Mouse (Mus musculus) telencephalon, adult 2 months (tissue): ENCODE measurements around the gene Hoxc10.

Source experiments
- DNase-seq: peaks from one replicate; pipeline ENCODE4 v3.0.0-alpha.2; 2011; ENCODE audit warnings: low read depth, low spot score

Hoxc10 gene

GRCm38 (mm10) chr15:102943468-102943813 lies 23.2 kb upstream of the Hoxc10 start:
- DNase-seq, result no peak

GRCm38 (mm10) chr15:102945185-102946077 lies 21.2 kb upstream of the Hoxc10 start:
- DNase-seq, result no peak

- DNase-seq, result no peak
Observed at GRCm38 (mm10) chr15:102947276-102947675, 19.3 kb upstream of the Hoxc10 start.

GRCm38 (mm10) chr15:102948842-102949241 lies 17.8 kb upstream of the Hoxc10 start:
- no peak for DNase-seq

GRCm38 (mm10) chr15:102949696-102950095 lies 16.9 kb upstream of the Hoxc10 start:
- no peak for DNase-seq

- no peak for DNase-seq
Observed at GRCm38 (mm10) chr15:102950877-102951276, 15.7 kb upstream of the Hoxc10 start.

GRCm38 (mm10) chr15:102953561-102953960 lies 13.0 kb upstream of the Hoxc10 start:
- no peak for DNase-seq

- DNase-seq, result no peak
Observed at GRCm38 (mm10) chr15:102954192-102955006, 12.2 kb upstream of the Hoxc10 start, which contains the start of gene Hoxc11. Hoxc11 (plus strand) TSS chr15:102954427.

- DNase-seq, result no peak
Observed at GRCm38 (mm10) chr15:102955007-102955382, 11.6 kb upstream of the Hoxc10 start.

GRCm38 (mm10) chr15:102955833-102956640 lies 10.6 kb upstream of the Hoxc10 start:
- DNase-seq, result no peak

- DNase-seq, result no peak
Observed at GRCm38 (mm10) chr15:102956906-102957305, 9.7 kb upstream of the Hoxc10 start.

GRCm38 (mm10) chr15:102959663-102960191 lies 6.9 kb upstream of the Hoxc10 start:
- no peak for DNase-seq

- DNase-seq, result no peak
Observed at GRCm38 (mm10) chr15:102961728-102962127, 4.9 kb upstream of the Hoxc10 start.

- DNase-seq, result no peak
Observed at GRCm38 (mm10) chr15:102962492-102962891, 4.1 kb upstream of the Hoxc10 start.

GRCm38 (mm10) chr15:102963259-102963658 lies 3.3 kb upstream of the Hoxc10 start:
- no peak for DNase-seq

- DNase-seq, result no peak
Observed at GRCm38 (mm10) chr15:102963671-102964640, 2.6 kb upstream of the Hoxc10 start.

- DNase-seq, result no peak
Observed at GRCm38 (mm10) chr15:102965003-102965891, 1.3 kb upstream of the Hoxc10 start.

- no peak for DNase-seq
Observed at GRCm38 (mm10) chr15:102965892-102966775, 462 bp upstream of the Hoxc10 start.

GRCm38 (mm10) chr15:102967312-102967510 lies 615 bp downstream of the Hoxc10 start, which contains the start of gene Hoxc5:
Hoxc5 (plus strand) TSS chr15:102967443.
- no peak for DNase-seq
